Mouse (Mus musculus) G1E (cell line): ENCODE results near the gene 4930539E08Rik. TPM values are rescaled to one million over a fixed set of nuclear protein-coding genes. Genes with fewer than 3 reads are reported as not detected.

Experiments used
- ATAC-seq: 2 replicates; pipeline ENCODE4 v1.8.0; 2016; ENCODE audit warnings: mild to moderate bottlenecking; ENCODE audit not compliant: insufficient number of reproducible peaks, poor library complexity, low FRiP score, severe bottlenecking; ENCODE audit errors: extremely low read depth
- DNase-seq: peaks from one replicate; pipeline ENCODE4 v3.0.0; 2012; ENCODE audit warnings: low spot score
- H3K27me3 ChIP-seq: 2 replicates; pipeline ENCODE4 v1.6.1; 2012; ENCODE audit warnings: mild to moderate bottlenecking, low read length, inconsistent platforms; ENCODE audit not compliant: insufficient read depth
- H3K36me3 ChIP-seq: replicated peaks from 2 replicates; pipeline ENCODE3; 2012; ENCODE audit warnings: mild to moderate bottlenecking, inconsistent platforms
- H3K4me1 ChIP-seq: 2 replicates; pipeline ENCODE4 v1.6.1; 2012; ENCODE audit warnings: low read depth, low read length, inconsistent platforms, mixed read lengths; ENCODE audit not compliant: insufficient read depth
- H3K4me3 ChIP-seq: 2 replicates; pipeline ENCODE4 v1.5.1; 2012; ENCODE audit warnings: low read depth, mild to moderate bottlenecking, inconsistent platforms, low read length, moderate library complexity, mixed read lengths
- H3K9me3 ChIP-seq: replicated peaks from 2 replicates; pipeline ENCODE4 v1.6.1; 2012; ENCODE audit warnings: inconsistent platforms
- CTCF ChIP-seq: IDR thresholded peaks from 2 replicates; pipeline ENCODE4 v1.5.1; 2012; ENCODE audit warnings: low read depth, low read length, inconsistent platforms, mixed read lengths
- GATA1 ChIP-seq: IDR thresholded peaks from 2 replicates; pipeline ENCODE4 v1.6.1; 2012; ENCODE audit warnings: borderline replicate concordance, low read length, inconsistent platforms, mixed read lengths
- GATA2 ChIP-seq: IDR thresholded peaks from 2 replicates; pipeline ENCODE4 v1.6.1; 2012; ENCODE audit warnings: low read depth, low read length, inconsistent platforms, borderline replicate concordance
- POLR2AphosphoS5 ChIP-seq: IDR thresholded peaks from 2 replicates; pipeline ENCODE4 v1.6.1; 2012; ENCODE audit warnings: low read depth, low read length, inconsistent platforms; ENCODE audit not compliant: insufficient replicate concordance
- TAL1 ChIP-seq: conservative IDR thresholded peaks from 2 replicates; pipeline ENCODE4 v1.6.1; 2012; ENCODE audit warnings: low read depth, low read length, inconsistent platforms, mixed read lengths
- polyA plus RNA-seq: library from polyadenylated mRNA; stranded (reverse); fragments of >175 nt; gene quantifications from 2 replicates; pipeline ENCODE4 v1.2.3, GENCODE M21; 2012
- total RNA-seq, 2 experiments: library from RNA; stranded (forward) in 1 of 2; stranded (reverse) in 1 of 2; fragments of 200-1000 nt in 1 of 2; fragments of >200 nt in 1 of 2; fragmentation: Nextera tagmentation in 1 of 2; gene quantifications; 2 replicates each; pipeline ENCODE4 v1.2.3; 2014 to 2017

Gene 4930539E08Rik
- total and polyA plus RNA-seq, 3 experiments, result 0.11 TPM; not detected in 2

DNA sequence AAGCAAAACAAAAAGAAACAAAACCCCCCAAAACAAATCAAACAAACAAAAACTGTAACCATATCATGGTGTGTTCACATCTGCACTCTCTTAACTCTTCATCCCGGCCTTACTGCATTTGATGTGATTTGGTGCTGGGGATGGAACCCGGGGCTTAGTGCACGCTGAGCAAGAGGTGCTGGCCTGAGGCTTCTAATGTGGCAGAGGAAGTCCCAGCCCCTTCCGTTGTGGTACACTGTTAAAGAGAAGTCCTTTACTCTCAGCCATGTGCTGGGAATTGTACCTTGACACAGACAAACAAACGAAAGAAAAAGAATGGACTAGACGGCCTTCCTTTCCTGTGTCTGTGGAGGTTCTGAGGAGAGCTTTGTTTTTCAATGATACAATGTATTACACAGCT, 7.0 kb upstream of the 4930539E08Rik start:
- no peaks in the 10 kb centered on the region for H3K9me3 ChIP-seq
- TF ChIP-seq TAL1 (no peak), POLR2AphosphoS5 (no peak), GATA1 (no peak), CTCF (no peak), GATA2 (no peak)
- peaks cover 34% of the 10 kb centered on the region for H3K27me3 ChIP-seq
- no peak for DNase-seq
- H3K4me3 ChIP-seq, result no peak overlapping the region
- no peak for ATAC-seq
- peaks cover 10% of the 10 kb centered on the region for H3K4me1 ChIP-seq
- no peaks in the 10 kb centered on the region for H3K36me3 ChIP-seq

DNA sequence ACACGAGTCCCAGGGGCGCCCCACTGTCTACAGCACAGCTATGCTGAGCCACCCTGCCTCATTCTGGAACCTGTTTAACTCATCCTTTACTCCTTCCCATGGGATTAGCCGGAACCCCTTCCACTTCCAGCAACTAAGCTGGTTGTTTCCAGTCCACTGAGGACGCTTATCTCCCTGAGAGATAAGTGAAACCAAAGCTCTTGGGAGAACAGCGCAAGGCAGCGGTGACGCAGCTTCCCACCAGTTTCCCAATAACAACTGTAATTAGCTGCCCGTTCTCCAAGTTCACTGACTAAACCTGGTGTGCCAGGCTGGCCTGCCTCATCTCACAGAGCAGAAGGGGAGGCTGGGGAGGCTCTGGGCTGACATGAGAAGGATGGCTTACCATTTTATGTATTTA, 6.0 kb upstream of the 4930539E08Rik start:
- TF ChIP-seq POLR2AphosphoS5, result no peak
- no peak for TF ChIP-seq CTCF
- TF ChIP-seq GATA1, result no peak
- TF ChIP-seq GATA2, result no peak
- no peak for TF ChIP-seq TAL1

DNA sequence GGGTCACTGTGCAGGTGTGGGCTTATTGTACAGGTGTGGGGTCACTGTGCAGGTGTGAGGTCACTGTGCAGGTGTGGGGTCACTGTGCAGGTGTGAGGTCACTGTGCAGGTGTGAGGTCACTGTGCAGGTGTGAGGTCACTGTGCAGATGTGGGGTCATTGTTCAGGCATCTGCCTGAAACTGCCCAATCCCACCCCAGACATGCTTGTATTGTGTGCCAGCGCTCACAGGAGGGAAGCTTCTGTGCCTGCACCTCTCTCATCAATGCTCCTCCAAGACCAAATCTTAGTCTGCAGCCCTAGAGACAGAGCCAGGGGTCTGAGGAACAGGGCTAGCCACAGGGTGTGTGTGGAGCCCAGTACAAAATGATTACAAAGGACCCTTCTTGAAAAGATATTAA, 1.4 kb upstream of the 4930539E08Rik start:
- no peaks in the 10 kb centered on the region for H3K4me1 ChIP-seq
- ATAC-seq (no peak), DNase-seq (no peak)
- peaks cover 27% of the 10 kb centered on the region for H3K27me3 ChIP-seq
- H3K4me3 ChIP-seq, result no peak overlapping the region
- no peaks in the 10 kb centered on the region for H3K36me3 ChIP-seq
- no peak for TF ChIP-seq GATA2
- TF ChIP-seq CTCF, result no peak
- no peak for TF ChIP-seq TAL1
- H3K9me3 ChIP-seq, result no peaks in the 10 kb centered on the region

More for the DNA sequence above, 6.0 kb upstream of the 4930539E08Rik start:
- ATAC-seq (no peak), DNase-seq (no peak)
- H3K4me3 ChIP-seq, result no peak overlapping the region
- no peaks in the 10 kb centered on the region for H3K36me3 ChIP-seq
- H3K27me3 ChIP-seq, result peaks cover 34% of the 10 kb centered on the region
- peaks cover 2% of the 10 kb centered on the region; the same call in 1 of the 2 replicates for H3K4me1 ChIP-seq
- H3K9me3 ChIP-seq, result no peaks in the 10 kb centered on the region

DNA sequence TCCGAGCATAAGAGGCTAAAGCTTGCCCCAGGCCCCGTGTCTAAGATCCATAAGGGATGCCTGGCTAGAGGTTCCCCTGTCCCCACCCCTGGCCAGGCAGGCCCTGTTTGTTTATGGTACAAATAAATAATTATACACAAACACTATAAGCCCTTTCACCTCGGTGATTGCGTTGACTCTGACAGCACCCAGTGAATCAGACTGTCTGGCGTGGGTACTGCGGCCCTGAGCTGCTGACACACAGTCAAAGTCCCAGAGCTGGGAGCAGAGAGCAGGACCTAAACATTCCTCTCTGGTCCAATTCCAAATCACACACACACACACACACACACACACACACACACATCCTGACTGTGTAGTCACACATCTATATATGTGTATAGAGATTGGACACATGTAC, 1.2 kb downstream of the 4930539E08Rik start:
- ATAC-seq (no peak), DNase-seq (no peak)
- Histone ChIP-seq H3K4me3 (no peak overlapping the region), H3K36me3 (no peaks in the 10 kb centered on the region), H3K9me3 (no peaks in the 10 kb centered on the region), H3K4me1 (peaks cover 2% of the 10 kb centered on the region; the same call in 1 of the 2 replicates), H3K27me3 (peaks cover 44% of the 10 kb centered on the region)
- TF ChIP-seq TAL1 (no peak), GATA1 (no peak), POLR2AphosphoS5 (no peak), CTCF (no peak), GATA2 (no peak)

DNA sequence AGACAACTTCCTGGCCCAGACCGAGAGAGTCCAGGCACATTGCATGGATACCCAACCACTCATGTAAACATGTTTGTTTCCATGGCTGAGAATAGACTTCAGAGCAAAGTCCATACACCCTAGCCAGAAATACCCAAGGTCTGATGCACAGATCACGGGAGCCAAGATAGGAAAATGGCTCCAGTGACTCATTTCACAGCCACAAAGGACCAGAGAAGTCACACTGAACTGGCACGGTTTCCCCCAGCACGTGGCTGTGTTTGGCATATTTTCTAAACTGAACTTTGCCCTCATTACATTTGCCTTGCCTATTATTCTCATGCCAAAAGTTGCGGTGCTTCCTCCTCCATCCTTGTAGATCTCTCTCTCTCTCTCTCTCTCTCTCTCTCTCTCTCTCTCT, 1.9 kb downstream of the 4930539E08Rik start:
- TF ChIP-seq POLR2AphosphoS5 (no peak), CTCF (no peak), GATA2 (no peak), GATA1 (no peak), TAL1 (no peak)
- Histone ChIP-seq H3K4me3 (no peak overlapping the region), H3K36me3 (no peaks in the 10 kb centered on the region), H3K27me3 (peaks cover 47% of the 10 kb centered on the region), H3K9me3 (no peaks in the 10 kb centered on the region), H3K4me1 (peaks cover 2% of the 10 kb centered on the region; the same call in 1 of the 2 replicates)
- ATAC-seq (no peak), DNase-seq (no peak)

DNA sequence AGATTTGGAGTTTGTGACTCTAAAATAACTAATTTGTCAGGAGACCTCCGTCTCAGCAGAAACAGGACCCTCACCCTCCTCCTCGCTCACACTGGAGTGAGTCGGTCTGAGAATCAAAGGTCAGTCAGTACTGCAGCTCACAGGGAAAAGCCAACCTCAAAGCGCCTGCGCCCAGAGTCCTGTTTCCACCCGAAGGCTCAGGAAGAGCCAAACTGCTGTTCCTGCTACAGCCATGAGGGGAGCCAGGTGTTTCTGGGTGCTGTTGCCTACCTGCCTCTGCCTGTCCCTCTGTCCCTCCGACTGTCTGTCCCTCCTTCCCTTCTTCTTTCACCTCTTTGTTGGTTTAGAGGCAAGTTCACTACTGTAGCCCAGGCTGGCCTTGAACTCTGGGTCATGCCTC, 5.0 kb downstream of the 4930539E08Rik start:
- TF ChIP-seq TAL1 (no peak), CTCF (no peak), POLR2AphosphoS5 (no peak), GATA1 (no peak), GATA2 (no peak)
- DNase-seq (no peak), ATAC-seq (no peak)
- H3K4me1 ChIP-seq, result peaks cover 2% of the 10 kb centered on the region; the same call in 1 of the 2 replicates
- H3K36me3 ChIP-seq, result no peaks in the 10 kb centered on the region
- H3K4me3 ChIP-seq, result no peak overlapping the region
- no peaks in the 10 kb centered on the region for H3K9me3 ChIP-seq
- peaks cover 53% of the 10 kb centered on the region for H3K27me3 ChIP-seq
